Mouse (Mus musculus): ENCODE results near the gene Ncor2.

GRCm38 (mm10) chr5:125122049-125122448, 57.0 kb downstream of the Ncor2 start:
- no peak for TF ChIP-seq ZC3H11A (IDR thresholded peaks at IDR 0.05; ENCODE audit: borderline replicate concordance, low read depth, low read length)
- no peak for TF ChIP-seq CHD2 (IDR thresholded peaks at IDR 0.05; ENCODE audit: low read depth, low read length)
- no peak for TF ChIP-seq MAFK (IDR thresholded peaks at IDR 0.05; ENCODE audit: insufficient read depth, low read depth, low read length)
- no peak for TF ChIP-seq ZNF384 (IDR thresholded peaks at IDR 0.05; ENCODE audit: low read depth, low read length)
